Mouse (Mus musculus): ENCODE data around the gene Cd37. TPM values are rescaled to one million over a fixed set of nuclear protein-coding genes. Genes with fewer than 3 reads are reported as not detected.

Cd37 gene
- polyA plus RNA-seq (2015; fragmentation: Nextera tagmentation; extraction: Ambion mirVana) = 3.6 and 5.9 TPM in 2 replicates

DNA sequence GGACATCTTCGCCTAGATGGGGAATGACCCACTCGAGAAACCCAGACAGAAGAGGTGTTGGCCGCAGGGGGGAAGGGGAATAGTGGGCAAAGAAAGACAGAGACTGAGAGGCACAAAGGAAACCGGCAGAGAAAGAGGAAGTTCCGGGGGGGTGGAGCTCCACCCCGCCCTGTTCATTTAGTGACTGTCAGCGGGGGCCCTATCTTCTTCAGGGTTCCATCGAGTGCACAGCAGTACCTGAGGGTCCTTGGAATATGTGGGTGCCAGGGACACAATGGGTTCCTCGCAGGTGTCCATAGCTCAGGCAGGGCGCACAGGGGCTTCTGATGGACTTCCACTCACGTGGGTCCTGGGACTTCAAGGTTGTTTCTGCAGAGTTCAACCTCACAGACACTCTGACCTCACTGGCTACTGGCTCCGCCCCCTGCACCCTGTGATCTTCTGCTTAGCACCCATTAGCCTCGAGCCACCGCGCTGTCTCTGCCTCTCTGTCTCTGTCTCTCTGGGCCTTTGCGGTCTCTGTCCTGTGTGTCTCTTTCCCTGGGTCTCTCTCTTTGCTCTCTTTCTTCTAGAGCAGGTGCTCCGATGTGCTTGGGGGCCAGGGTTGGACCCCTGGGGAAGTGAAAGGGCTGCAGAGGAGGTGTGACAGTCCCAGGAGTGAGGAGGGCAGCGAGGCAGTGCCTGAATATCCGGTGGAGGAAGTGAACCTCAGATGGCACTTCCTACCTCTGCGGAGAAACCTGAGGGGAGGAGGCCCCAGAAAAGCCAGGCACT lies at the start of gene Cd37:
TSS of gene Cd37 (minus strand) at position 393 of the 774 bp plus-strand sequence.

DNA sequence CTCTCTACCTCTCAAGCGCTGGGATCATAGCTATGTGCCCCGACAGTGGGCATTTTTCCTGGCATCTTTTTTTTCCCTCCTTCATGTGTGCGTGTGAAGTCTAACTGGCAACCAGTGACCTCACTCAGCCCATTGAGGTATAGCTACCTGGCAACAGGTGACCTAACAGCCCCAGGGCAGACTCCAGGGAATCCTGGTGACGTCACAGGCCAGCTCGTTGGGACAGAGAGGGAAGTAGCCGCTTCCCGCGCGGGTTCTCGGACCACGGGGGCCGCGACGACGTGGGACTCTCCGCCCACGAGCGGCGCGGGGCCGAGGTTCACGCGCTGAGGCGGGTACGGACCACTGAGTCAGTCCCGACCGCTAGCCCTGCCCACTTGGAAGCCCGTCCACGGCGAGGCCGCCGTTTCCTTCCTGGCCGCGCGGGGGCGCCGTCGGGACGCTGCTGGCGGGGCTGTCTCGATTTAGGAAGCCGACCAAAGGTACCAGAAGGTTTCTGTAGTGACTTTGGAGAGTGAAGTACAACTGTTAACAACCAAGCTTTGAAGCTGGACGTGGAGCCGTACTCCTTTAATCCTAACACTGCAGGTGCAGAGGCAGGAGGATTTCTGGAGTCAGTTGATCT lies 38.3 kb upstream of the Cd37 start, which contains the start of gene Slc6a21:
TSS of gene Slc6a21 (plus strand) at position 378 of the 625 bp plus-strand sequence.

DNA sequence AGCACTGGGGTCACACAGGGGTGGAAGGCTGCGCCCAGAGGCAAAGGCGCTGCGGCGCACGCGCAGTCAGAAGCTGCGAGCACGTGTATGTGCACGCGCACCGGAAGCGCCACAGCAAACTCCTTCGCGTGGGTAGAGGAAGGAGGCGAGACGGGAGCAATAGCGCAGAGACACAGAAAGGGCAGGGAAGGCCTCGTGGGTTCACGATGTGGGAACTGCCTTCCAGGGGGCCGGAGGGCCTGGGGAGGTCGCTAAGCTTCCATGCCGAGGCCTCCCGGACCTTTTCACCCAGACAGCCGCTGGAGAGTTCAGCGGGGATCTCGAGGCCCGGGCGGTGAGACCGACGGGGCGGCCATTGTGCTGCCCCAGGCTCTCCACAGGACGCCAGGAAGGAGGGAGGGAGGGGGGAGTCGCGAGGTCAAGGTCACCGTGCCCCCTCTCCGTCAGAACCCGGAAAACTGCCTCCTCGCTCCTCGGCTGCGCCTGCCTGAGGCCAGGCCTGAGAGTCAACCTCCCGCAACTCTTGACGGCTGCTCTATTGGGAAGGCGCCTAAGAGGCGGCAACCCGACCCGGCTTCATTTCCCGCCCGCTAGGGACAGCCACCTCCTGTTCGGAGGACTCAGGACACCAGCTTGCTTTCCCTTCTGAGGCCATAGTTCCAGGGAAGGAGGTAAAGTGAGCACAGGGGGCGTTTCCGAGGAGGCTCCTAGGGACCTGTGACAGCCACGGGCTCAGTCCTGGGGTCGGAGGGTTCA lies 1.9 kb upstream of the Cd37 start, which contains the start of gene Slc6a16:
TSS of gene Slc6a16 (plus strand) at position 453 of the 756 bp plus-strand sequence.

DNA sequence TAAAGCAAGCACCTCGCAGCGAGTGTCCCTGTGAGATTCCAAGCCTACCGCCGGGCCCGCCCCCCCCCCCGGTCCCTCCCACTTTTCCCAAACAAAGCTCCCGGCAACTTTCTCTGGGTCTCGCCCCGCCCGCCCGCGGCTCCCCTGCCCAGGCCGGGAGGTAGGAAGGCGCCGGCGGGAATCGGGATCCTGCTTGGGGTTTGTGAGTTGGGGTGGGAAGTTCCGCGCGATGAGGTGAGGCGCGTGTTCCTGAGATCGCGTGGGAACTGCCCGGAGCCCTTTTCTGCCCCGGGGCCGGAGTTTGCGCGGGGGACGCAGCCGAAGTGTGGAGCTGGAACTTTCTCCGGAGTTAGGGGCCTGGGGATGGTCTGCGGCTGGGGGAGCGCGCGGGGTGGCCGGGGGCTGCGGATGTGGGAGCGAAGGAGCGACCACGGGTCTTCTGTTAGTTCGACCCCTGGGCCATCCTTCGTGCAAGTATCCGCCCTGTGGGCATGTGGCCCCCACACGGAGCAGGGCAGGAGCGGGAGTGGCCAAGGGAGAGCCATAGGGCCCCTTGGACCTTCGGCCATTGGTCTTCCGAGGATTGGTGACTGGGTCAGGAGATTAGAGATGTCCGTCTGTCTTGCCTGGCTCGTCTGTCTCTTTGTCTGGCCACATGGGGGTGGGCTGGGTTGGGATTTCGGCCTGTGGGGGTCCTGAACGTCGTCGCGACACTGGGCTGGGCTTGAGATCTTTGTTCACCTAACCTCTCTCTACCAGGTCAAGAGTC lies 23.1 kb downstream of the Cd37 start, which contains the start of gene Tead2:
TSS of gene Tead2 (plus strand) at position 81 of the 769 bp plus-strand sequence.

DNA sequence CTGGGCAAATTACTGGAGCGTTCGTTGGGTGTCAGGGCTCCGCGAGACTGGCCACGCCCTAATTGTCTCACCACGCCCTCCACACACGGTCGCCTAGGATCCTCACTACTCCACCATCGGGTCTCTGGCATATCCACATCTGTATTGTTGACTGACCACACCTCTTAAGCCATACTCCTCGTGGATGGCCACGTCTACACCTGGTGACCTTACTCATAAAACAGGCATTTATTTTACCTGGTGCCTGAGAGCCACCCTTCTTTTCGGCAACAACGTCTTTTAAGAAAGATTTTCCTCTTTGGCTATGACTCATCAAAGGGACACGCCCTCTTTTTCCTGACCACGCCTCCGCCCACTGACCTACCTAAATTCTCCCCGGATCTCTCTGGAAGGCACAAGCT lies 27.1 kb downstream of the Cd37 start, which contains the start of gene Dkkl1:
TSS of gene Dkkl1 (minus strand) at position 297 of the 401 bp plus-strand sequence.

DNA sequence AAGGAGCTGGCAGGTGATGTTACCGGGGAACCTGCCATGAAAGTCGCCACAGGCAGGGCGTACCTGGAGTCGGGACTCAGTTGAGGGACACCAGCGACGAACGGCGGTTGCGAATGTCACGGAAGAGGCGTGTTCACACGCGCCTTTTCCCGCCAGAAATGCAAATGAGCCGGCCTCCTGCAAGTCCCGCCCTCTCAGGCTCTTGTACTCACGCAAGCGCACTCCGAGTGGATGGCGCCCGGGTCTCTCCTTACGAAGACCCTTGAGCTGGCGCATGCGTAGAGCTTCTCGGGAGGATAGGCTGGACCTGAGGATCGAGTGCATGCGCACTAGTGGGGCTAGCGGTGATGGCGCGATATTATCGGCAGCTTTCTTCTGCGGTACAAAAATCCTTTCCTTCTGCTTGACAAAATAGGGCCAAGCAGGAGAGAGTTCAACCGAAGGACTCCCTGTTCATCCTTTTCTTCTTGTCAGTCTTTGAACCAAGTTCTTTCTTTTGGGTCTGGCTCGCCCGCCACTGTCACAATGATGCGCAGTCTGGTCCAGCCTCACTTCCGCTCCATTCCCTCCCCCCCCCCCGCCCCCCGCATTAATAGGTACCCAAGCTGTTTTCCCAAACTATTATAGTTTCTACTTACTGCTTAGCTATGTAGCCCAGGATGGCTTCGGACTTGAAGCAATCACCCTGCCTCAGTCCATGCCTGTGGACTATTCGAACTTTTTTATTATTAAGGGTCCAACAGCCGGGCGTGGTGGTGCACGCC lies 34.4 kb downstream of the Cd37 start, which contains the start of gene Ccdc155:
TSS of gene Ccdc155 (minus strand) at position 513 of the 764 bp plus-strand sequence.

Other genes starting within 250 kb of the Cd37 start
- gene Irf3, start 241.5 kb downstream of the Cd37 start, polyA plus RNA-seq (2015; fragmentation: Nextera tagmentation; extraction: Ambion mirVana) = 46.8 and 50.0 TPM in 2 replicates
- gene Bcl2l12, start 240.4 kb downstream of the Cd37 start, polyA plus RNA-seq (2015; fragmentation: Nextera tagmentation; extraction: Ambion mirVana) = 24.3 and 26.6 TPM in 2 replicates
- 19.9 and 21.5 TPM in 2 replicates for gene Scaf1, start 222.8 kb downstream of the Cd37 start, polyA plus RNA-seq (2015; fragmentation: Nextera tagmentation; extraction: Ambion mirVana)
- gene Rras, start 221.2 kb downstream of the Cd37 start, polyA plus RNA-seq (2015; fragmentation: Nextera tagmentation; extraction: Ambion mirVana) = 165 and 172 TPM in 2 replicates
- gene Prr12, start 186.2 kb downstream of the Cd37 start, polyA plus RNA-seq (2015; fragmentation: Nextera tagmentation; extraction: Ambion mirVana) = 5.4 and 6.6 TPM in 2 replicates
- 44.0 and 45.1 TPM in 2 replicates for gene Nosip, start 176.7 kb downstream of the Cd37 start, polyA plus RNA-seq (2015; fragmentation: Nextera tagmentation; extraction: Ambion mirVana)
- gene Prrg2, start 176.4 kb downstream of the Cd37 start, polyA plus RNA-seq (2015; fragmentation: Nextera tagmentation; extraction: Ambion mirVana) = 20.2 and 23.5 TPM in 2 replicates
- 177 and 263 TPM in 2 replicates for gene Rcn3, start 146.9 kb downstream of the Cd37 start, polyA plus RNA-seq (2015; fragmentation: Nextera tagmentation; extraction: Ambion mirVana)
- 95.2 and 152 TPM in 2 replicates for gene Fcgrt, start 135.3 kb downstream of the Cd37 start, polyA plus RNA-seq (2015; fragmentation: Nextera tagmentation; extraction: Ambion mirVana)
- 745 and 781 TPM in 2 replicates for gene Rps11, start 114.7 kb downstream of the Cd37 start, polyA plus RNA-seq (2015; fragmentation: Nextera tagmentation; extraction: Ambion mirVana)
- gene Rpl13a, start 110.4 kb downstream of the Cd37 start, polyA plus RNA-seq (2015; fragmentation: Nextera tagmentation; extraction: Ambion mirVana) = 925 and 1,005 TPM in 2 replicates
- gene Gm45713, start 102.9 kb downstream of the Cd37 start, polyA plus RNA-seq (2015; fragmentation: Nextera tagmentation; extraction: Ambion mirVana) = 0.52 and 0.86 TPM in 2 replicates
- 1.0 and 2.3 TPM in 2 replicates for gene Flt3l, start 102.7 kb downstream of the Cd37 start, polyA plus RNA-seq (2015; fragmentation: Nextera tagmentation; extraction: Ambion mirVana)
- gene Pih1d1, start 84.8 kb downstream of the Cd37 start, polyA plus RNA-seq (2015; fragmentation: Nextera tagmentation; extraction: Ambion mirVana) = 50.8 and 52.5 TPM in 2 replicates
- gene Aldh16a1, start 84.5 kb downstream of the Cd37 start, polyA plus RNA-seq (2015; fragmentation: Nextera tagmentation; extraction: Ambion mirVana) = 18.4 and 21.6 TPM in 2 replicates
- 0.22 and 0.46 TPM in 2 replicates for gene Slc17a7, start 75.2 kb downstream of the Cd37 start, polyA plus RNA-seq (2015; fragmentation: Nextera tagmentation; extraction: Ambion mirVana)
- 0.15 TPM in 1 of 2 replicates, not detected in the other for gene Gfy, start 59.5 kb downstream of the Cd37 start, polyA plus RNA-seq (2015; fragmentation: Nextera tagmentation; extraction: Ambion mirVana)
- gene Pth2, start 58.1 kb downstream of the Cd37 start, polyA plus RNA-seq (2015; fragmentation: Nextera tagmentation; extraction: Ambion mirVana) = not detected in 2 replicates
- gene Ccdc155, start 34.2 kb downstream of the Cd37 start, polyA plus RNA-seq (2015; fragmentation: Nextera tagmentation; extraction: Ambion mirVana) = 1.0 and 2.0 TPM in 2 replicates
- gene Dkkl1, start 27.0 kb downstream of the Cd37 start, polyA plus RNA-seq (2015; fragmentation: Nextera tagmentation; extraction: Ambion mirVana) = 0.23 and 6.5 TPM in 2 replicates
- 28.9 and 29.6 TPM in 2 replicates for gene Tead2, start 23.4 kb downstream of the Cd37 start, polyA plus RNA-seq (2015; fragmentation: Nextera tagmentation; extraction: Ambion mirVana)
- gene Slc6a16, start 2.0 kb upstream of the Cd37 start, polyA plus RNA-seq (2015; fragmentation: Nextera tagmentation; extraction: Ambion mirVana) = not detected in 2 replicates
- gene Slc6a21, start 38.4 kb upstream of the Cd37 start, polyA plus RNA-seq (2015; fragmentation: Nextera tagmentation; extraction: Ambion mirVana) = not detected in 2 replicates
- 15.3 and 15.4 TPM in 2 replicates for gene Trpm4, start 94.7 kb upstream of the Cd37 start, polyA plus RNA-seq (2015; fragmentation: Nextera tagmentation; extraction: Ambion mirVana)
- 94.0 and 120 TPM in 2 replicates for gene Hrc, start 96.2 kb upstream of the Cd37 start, polyA plus RNA-seq (2015; fragmentation: Nextera tagmentation; extraction: Ambion mirVana)
- gene Ppfia3, start 127.9 kb upstream of the Cd37 start, polyA plus RNA-seq (2015; fragmentation: Nextera tagmentation; extraction: Ambion mirVana) = 3.2 and 4.0 TPM in 2 replicates
- 1.5 and 2.0 TPM in 2 replicates for gene Lin7b, start 131.5 kb upstream of the Cd37 start, polyA plus RNA-seq (2015; fragmentation: Nextera tagmentation; extraction: Ambion mirVana)
- 64.7 and 74.9 TPM in 2 replicates for gene Snrnp70, start 156.6 kb upstream of the Cd37 start, polyA plus RNA-seq (2015; fragmentation: Nextera tagmentation; extraction: Ambion mirVana)
- gene Kcna7, start 166.5 kb upstream of the Cd37 start, polyA plus RNA-seq (2015; fragmentation: Nextera tagmentation; extraction: Ambion mirVana) = 3.5 and 4.7 TPM in 2 replicates
- 0.09 and 0.17 TPM in 2 replicates for gene Ntf5, start 174.6 kb upstream of the Cd37 start, polyA plus RNA-seq (2015; fragmentation: Nextera tagmentation; extraction: Ambion mirVana)
- gene Lhb, start 181.7 kb upstream of the Cd37 start, polyA plus RNA-seq (2015; fragmentation: Nextera tagmentation; extraction: Ambion mirVana) = not detected in 2 replicates
- 90.8 and 92.1 TPM in 2 replicates for gene Gys1, start 195.7 kb upstream of the Cd37 start, polyA plus RNA-seq (2015; fragmentation: Nextera tagmentation; extraction: Ambion mirVana)
- gene Ruvbl2, start 199.0 kb upstream of the Cd37 start, polyA plus RNA-seq (2015; fragmentation: Nextera tagmentation; extraction: Ambion mirVana) = 31.4 and 35.8 TPM in 2 replicates
- 2,280 and 2,838 TPM in 2 replicates for gene Ftl1, start 220.8 kb upstream of the Cd37 start, polyA plus RNA-seq (2015; fragmentation: Nextera tagmentation; extraction: Ambion mirVana)
- gene Bax, start 227.8 kb upstream of the Cd37 start, polyA plus RNA-seq (2015; fragmentation: Nextera tagmentation; extraction: Ambion mirVana) = 74.5 and 83.5 TPM in 2 replicates
- gene Tulp2, start 242.8 kb upstream of the Cd37 start, polyA plus RNA-seq (2015; fragmentation: Nextera tagmentation; extraction: Ambion mirVana) = 0.06 and 0.12 TPM in 2 replicates
- gene Gm45808, start 247.7 kb upstream of the Cd37 start, polyA plus RNA-seq (2015; fragmentation: Nextera tagmentation; extraction: Ambion mirVana) = not detected in 2 replicates
- gene Dhdh, start 249.7 kb upstream of the Cd37 start, polyA plus RNA-seq (2015; fragmentation: Nextera tagmentation; extraction: Ambion mirVana) = 7.1 and 7.2 TPM in 2 replicates

All from skeletal muscle tissue, postnatal 0 days (tissue).